Mouse (Mus musculus) adrenal gland, postnatal 25 days (tissue): ENCODE data around the gene Epgn. TPM values are rescaled to one million over a fixed set of nuclear protein-coding genes. Genes with fewer than 3 reads are reported as not detected.

ENCODE experiments used
- total RNA-seq: library from RNA; stranded (reverse); gene quantifications from 2 replicates; pipeline ENCODE4 v1.2.3, GENCODE M21; 2021

The Epgn gene
- total RNA-seq, 1 experiment from 2014 or later: not detected

Other genes with a start within 250 kb of the Epgn start
- gene Cxcl3, start 241.4 kb upstream of the Epgn start, total RNA-seq: not detected in 2 replicates
- gene Cxcl15, start 232.9 kb upstream of the Epgn start, total RNA-seq: not detected in 2 replicates
- 0.73 and 1.00 TPM in 2 replicates for gene Cxcl1, start 136.2 kb upstream of the Epgn start, total RNA-seq
- gene Cxcl2, start 123.6 kb upstream of the Epgn start, total RNA-seq: 1.1 TPM in 1 of 2 replicates, not detected in the other
- gene Mthfd2l, start 96.3 kb upstream of the Epgn start, total RNA-seq: 12.4 and 18.7 TPM in 2 replicates
- not detected in 2 replicates for gene Ereg, start 47.2 kb downstream of the Epgn start, total RNA-seq
- gene Areg, start 112.1 kb downstream of the Epgn start, total RNA-seq: not detected in 2 replicates